Mouse (Mus musculus) heart, postnatal 0 days (tissue): ENCODE data around the gene Invs. TPM values are rescaled to one million over a fixed set of nuclear protein-coding genes. Genes with fewer than 3 reads are reported as not detected.

Source experiments
- ATAC-seq: fragments of 200-750 bp; cut with Nextera tagmentation; 2 replicates; pipeline ENCODE4 v1.8.0; 2017; ENCODE audit warnings: low read depth, moderate number of reproducible peaks, moderate library complexity; ENCODE audit not compliant: insufficient read depth
- DNase-seq: peaks from one replicate; pipeline ENCODE4 v3.0.0-alpha.2; 2016; ENCODE audit warnings: low spot score
- H3K27ac ChIP-seq: fragments of 300-500 bp; sonication (generic); 2 replicates; pipeline ENCODE4 v1.5.1; 2014; ENCODE audit warnings: low read depth, mild to moderate bottlenecking
- H3K27me3 ChIP-seq: fragments of 300-500 bp; sonication (generic); 2 replicates; pipeline ENCODE4 v1.6.1; 2014; ENCODE audit warnings: low read length, mixed read lengths; ENCODE audit not compliant: control insufficient read depth, insufficient read depth
- H3K36me3 ChIP-seq: fragments of 300-500 bp; sonication (generic); replicated peaks from 2 replicates; pipeline ENCODE4 v1.6.1; 2014; ENCODE audit warnings: low read length, mixed read lengths; ENCODE audit not compliant: control insufficient read depth, insufficient read depth
- H3K4me1 ChIP-seq: fragments of 300-500 bp; sonication (generic); 2 replicates; pipeline ENCODE4 v1.6.1; 2014; ENCODE audit warnings: antibody characterized with exemption; ENCODE audit not compliant: control insufficient read depth, insufficient read depth
- H3K4me2 ChIP-seq: fragments of 300-500 bp; sonication (generic); 2 replicates; pipeline ENCODE4 v1.6.1; 2014; ENCODE audit warnings: low read depth, mild to moderate bottlenecking, low read length, moderate library complexity
- H3K4me3 ChIP-seq: fragments of 300-500 bp; sonication (generic); 2 replicates; pipeline ENCODE4 v1.5.1; 2014; ENCODE audit warnings: low read depth, low read length
- H3K9ac ChIP-seq: fragments of 300-500 bp; sonication (generic); replicated peaks from 2 replicates; pipeline ENCODE4 v1.6.1; 2014; ENCODE audit warnings: low read depth, low read length, mixed read lengths
- H3K9me3 ChIP-seq: fragments of 300-500 bp; sonication (generic); replicated peaks from 2 replicates; pipeline ENCODE4 v1.6.1; 2016; ENCODE audit warnings: low read length; ENCODE audit not compliant: control insufficient read depth
- CTCF ChIP-seq: IDR thresholded peaks from 2 replicates; pipeline ENCODE4 v1.5.1; 2016; ENCODE audit warnings: antibody characterized with exemption, control low read depth, low read depth
- EP300 ChIP-seq: IDR thresholded peaks from 2 replicates; pipeline ENCODE4 v1.6.1; 2016; ENCODE audit warnings: antibody characterized with exemption, low read depth
- WGBS: fragments of 180-500 bp; shearing (Covaris S2); extraction: QIAGEN DNeasy Blood & Tissue Kit; methylation state at CpG from one replicate; pipeline ENCODE4 v1.1.7; 2014; 5-methylcytosine and 5-hydroxymethylcytosine counted together
- polyA plus RNA-seq: library from polyadenylated mRNA; unstranded; fragments of >200 nt; fragmentation: Nextera tagmentation; extraction: Ambion mirVana; gene quantifications from 2 replicates; pipeline ENCODE4 v1.2.1, GENCODE M21; 2015
- total RNA-seq: library from RNA; depleted of rRNA; stranded (reverse); fragments of >200 nt; gene quantifications from 2 replicates; pipeline ENCODE4 v1.2.3, GENCODE M21; 2014; ENCODE audit warnings: low replicate concordance

Invs gene
- total and polyA plus RNA-seq, 2 experiments from 2014 or later: 1.6 to 4.4 TPM

DNA sequence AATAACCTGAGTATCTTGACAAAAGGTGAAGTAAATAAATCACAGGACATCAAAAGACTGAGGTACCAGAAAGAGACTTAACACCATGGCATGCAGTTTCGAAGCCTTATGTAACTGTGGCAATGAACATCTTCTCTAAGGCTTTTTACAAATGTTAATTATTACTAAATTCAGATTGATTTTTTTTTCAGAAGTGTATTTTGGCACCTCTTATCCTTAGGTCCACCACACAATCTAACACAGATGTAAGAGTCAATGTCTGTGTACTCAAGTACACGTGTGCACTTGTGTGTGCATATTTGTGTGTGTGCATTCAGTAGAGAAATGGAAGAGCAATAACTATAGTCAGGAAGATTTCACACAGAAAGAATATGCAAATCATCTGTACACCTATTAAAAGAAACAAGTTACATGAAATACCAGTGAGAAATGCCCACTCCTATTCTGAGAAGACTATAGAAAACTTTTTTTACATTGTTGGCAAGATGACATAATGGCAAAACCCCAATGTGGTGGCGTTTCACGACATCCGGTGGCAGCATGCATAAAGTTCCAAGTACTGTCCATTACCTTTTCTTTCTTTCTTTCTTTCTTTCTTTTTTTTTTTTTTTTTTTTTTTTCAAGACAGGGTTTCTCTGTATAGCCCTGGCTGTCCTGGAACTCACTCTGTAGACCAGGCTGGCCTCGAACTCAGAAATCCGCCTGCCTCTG is 6.3 kb upstream of the Invs start:
- H3K4me2 ChIP-seq: no peak overlapping the region
- TF ChIP-seq CTCF: no peak
- TF ChIP-seq EP300: no peak
- no peak for ATAC-seq
- no peak for DNase-seq
- WGBS: 88% methylated on average over 7 of the region's 7 CpGs
- H3K4me1 ChIP-seq: no peaks in the 10 kb centered on the region
- no peak overlapping the region for H3K27ac ChIP-seq
- H3K36me3 ChIP-seq: no peaks in the 10 kb centered on the region
- no peak overlapping the region for H3K9ac ChIP-seq
- H3K27me3 ChIP-seq: no peaks in the 10 kb centered on the region
- H3K4me3 ChIP-seq: no peak overlapping the region
- no peaks in the 10 kb centered on the region for H3K9me3 ChIP-seq

DNA sequence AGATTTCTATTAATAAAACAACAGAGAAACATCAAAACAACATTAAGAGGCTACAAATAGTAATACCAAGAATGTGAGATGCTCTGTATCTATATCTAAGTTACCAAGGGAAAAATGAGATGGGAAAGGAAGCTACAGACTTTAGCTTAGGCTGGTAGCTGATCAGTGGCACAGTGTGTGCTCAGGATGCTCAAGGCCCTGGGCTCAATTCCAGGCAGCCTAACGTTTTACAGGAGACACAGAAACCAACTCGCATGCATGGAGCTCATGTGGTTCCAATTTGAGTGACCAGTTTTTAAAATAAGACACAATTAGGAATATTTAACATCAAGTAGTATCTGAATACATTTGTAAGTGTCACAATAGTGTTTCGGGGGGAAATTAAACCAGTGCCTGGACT is 3.8 kb upstream of the Invs start:
- ATAC-seq (no peak), DNase-seq (no peak)
- no peak overlapping the region for H3K27ac ChIP-seq
- 73% methylated on average over 3 of the region's 3 CpGs for WGBS
- H3K9ac ChIP-seq: no peak overlapping the region
- peaks cover 9% of the 10 kb centered on the region for H3K4me1 ChIP-seq
- no peaks in the 10 kb centered on the region for H3K27me3 ChIP-seq
- H3K4me3 ChIP-seq: no peak overlapping the region
- H3K9me3 ChIP-seq: no peaks in the 10 kb centered on the region
- H3K36me3 ChIP-seq: no peaks in the 10 kb centered on the region
- TF ChIP-seq CTCF: no peak
- H3K4me2 ChIP-seq: no peak overlapping the region

DNA sequence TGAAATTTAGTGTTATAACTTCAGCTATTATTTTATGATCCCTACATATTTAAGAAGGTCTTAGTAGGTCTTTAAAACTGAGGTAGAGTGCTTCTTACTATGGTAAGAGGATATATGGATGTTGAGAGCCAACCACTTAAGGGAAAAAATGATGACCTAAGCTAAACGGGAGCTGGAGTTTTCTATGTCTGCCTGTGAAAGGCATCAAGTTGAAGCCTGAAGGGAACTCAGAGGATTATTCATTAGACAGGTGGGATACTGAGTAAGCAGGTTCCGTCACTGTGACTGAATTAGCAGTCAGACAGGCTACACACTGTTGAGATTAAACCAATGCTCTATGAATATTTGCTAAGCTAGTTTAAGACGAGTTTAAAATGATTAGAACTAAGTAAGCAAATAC is 2.5 kb upstream of the Invs start:
- H3K4me2 ChIP-seq: no peak overlapping the region
- 76% methylated on average over 3 of the region's 3 CpGs for WGBS
- TF ChIP-seq CTCF: no peak
- TF ChIP-seq EP300: no peak
- peaks cover 9% of the 10 kb centered on the region for H3K4me1 ChIP-seq
- no peaks in the 10 kb centered on the region for H3K9me3 ChIP-seq
- no peak overlapping the region for H3K9ac ChIP-seq
- no peak for ATAC-seq
- no peak for DNase-seq
- H3K36me3 ChIP-seq: no peaks in the 10 kb centered on the region
- no peak overlapping the region for H3K4me3 ChIP-seq
- H3K27me3 ChIP-seq: no peaks in the 10 kb centered on the region
- H3K27ac ChIP-seq: no peak overlapping the region

DNA sequence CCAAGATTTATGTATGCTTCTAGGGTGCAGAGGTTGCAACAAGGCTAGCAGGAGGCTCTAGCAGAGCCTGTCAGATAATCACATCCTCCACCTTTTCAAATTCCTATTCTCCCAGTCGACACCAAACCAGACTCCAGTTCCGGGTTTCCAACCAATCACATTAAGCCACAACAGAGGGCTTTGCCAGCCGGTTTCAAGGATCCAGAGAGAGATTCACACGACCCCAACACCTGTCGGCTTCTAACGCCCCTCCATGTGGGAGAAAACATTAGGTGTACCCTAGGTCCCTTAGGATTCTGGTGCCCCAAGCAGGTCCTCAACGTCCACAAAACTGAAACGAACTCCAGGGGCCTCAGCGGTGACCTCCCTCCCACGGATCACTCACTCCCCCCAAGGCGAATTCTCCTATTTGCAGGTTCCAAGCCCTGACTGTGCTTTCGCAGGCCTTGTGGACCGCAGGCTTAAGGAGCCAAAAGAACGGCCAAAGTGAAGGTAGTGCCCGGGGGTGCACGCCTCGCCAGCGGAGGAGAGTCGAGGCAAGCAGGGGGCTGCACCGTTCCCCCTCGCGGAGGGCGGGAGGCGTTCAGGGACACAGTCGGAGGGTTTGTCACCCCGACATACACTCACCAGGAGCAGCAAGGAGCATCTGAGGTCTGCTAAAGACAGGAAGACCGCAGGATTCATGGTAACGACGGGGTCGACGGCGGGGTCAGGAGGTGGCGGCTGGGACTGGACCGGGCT is 633 bp upstream of the Invs start:
- Histone ChIP-seq H3K9ac (peak overlapping the region; percentile 83), H3K9me3 (no peaks in the 10 kb centered on the region), H3K4me3 (peak overlapping the region; percentile 76), H3K4me1 (peaks cover 9% of the 10 kb centered on the region), H3K4me2 (peak overlapping the region; percentile 63), H3K27me3 (no peaks in the 10 kb centered on the region), H3K27ac (peak overlapping the region; percentile 74), H3K36me3 (no peaks in the 10 kb centered on the region)
- TF ChIP-seq EP300 (no peak), CTCF (no peak)
- WGBS: under 1% methylated on average over 32 of the region's 34 CpGs
- DNase-seq (peak; percentile 23), ATAC-seq (no peak; the same call in 1 of the 2 replicates)

DNA sequence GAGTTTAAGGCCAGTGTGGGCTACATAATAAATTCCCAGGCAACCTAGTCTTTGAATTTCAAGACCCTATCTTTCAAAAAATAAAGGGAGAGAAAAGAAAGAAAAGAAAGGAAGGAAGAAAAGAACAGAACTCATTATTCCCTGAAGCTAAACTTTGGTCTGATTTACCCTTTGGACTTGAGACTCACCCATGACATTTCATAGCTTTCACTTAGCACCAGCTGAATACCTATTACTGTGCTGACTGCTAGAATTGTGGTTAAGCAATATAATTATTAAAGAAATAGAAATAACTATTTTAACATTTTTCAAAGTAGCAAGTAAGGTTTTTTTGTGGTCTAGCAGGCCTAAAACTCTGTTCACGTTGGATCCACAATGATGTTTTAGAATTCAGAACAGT is 1.6 kb downstream of the Invs start:
- Histone ChIP-seq H3K9me3 (no peaks in the 10 kb centered on the region), H3K27ac (no peak overlapping the region), H3K4me3 (no peak overlapping the region), H3K4me1 (peaks cover 9% of the 10 kb centered on the region), H3K9ac (no peak overlapping the region), H3K36me3 (0 out of 2 replicates have a peak, but pooled peaks cover 3% of the 10 kb centered on the region), H3K4me2 (no peak overlapping the region), H3K27me3 (no peaks in the 10 kb centered on the region)
- ATAC-seq: no peak
- TF ChIP-seq CTCF (no peak), EP300 (no peak)
- no peak for DNase-seq
- 91% methylated on average over 1 of the region's 1 CpGs for WGBS
